Mouse (Mus musculus): ENCODE results near the gene Mapk1.

DNA sequence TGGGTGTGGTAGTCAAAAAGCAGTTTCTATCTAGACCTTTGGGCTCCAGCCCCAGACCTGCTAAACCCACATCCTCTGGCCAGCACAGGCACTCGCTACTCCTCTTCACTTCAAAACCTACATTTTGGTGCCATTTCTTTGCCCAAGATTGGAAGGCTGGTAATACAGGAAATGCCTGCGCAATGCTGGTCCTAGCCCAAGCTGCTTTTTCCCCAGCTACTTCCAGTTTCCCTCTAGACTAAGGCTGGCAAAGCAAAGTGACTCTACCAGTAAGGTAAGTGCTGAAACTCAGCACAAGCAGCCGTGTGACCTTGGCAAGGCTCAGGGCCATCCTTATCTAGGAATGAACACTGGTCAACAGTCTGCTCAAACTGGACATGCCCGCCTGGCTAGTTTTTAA is 102.5 kb downstream of the Mapk1 start:
- no peak for TF ChIP-seq POLR2A (IDR thresholded peaks at IDR 0.05; ENCODE audit: low read depth, low read length)
- no peak for TF ChIP-seq CTCF (IDR thresholded peaks at IDR 0.05; ENCODE audit: extremely low read depth, insufficient read depth, insufficient read length, insufficient replicate concordance)

Data from spleen, adult 2 months (tissue).